Mouse (Mus musculus): ENCODE results near the gene Ints6l.
"Not testable (repeated sequence)": the region's sequence is repeated elsewhere in the genome, so short reads cannot be mapped to it uniquely, and the experiment has no call there.

Ints6l gene

GRCm38 (mm10) chrX:56454671-56455371 is at the start of gene Ints6l:
TSS of gene Ints6l (plus strand) at chrX:56454857.
- DNase-seq = peak; percentile 66

- DNase-seq = no peak
Observed at GRCm38 (mm10) chrX:56405482-56405881, 49.2 kb upstream of the Ints6l start.

GRCm38 (mm10) chrX:56406128-56406527 is 48.5 kb upstream of the Ints6l start:
- no peak for DNase-seq

- DNase-seq = no peak
Observed at GRCm38 (mm10) chrX:56416277-56416676, 38.4 kb upstream of the Ints6l start.

GRCm38 (mm10) chrX:56417541-56417940 is 37.1 kb upstream of the Ints6l start:
- no peak for DNase-seq

GRCm38 (mm10) chrX:56430601-56431000 is 24.1 kb upstream of the Ints6l start:
- DNase-seq = no peak

- DNase-seq = no peak
Observed at GRCm38 (mm10) chrX:56435758-56436283, 18.8 kb upstream of the Ints6l start.

GRCm38 (mm10) chrX:56446487-56447428 is 7.9 kb upstream of the Ints6l start:
- no peak for DNase-seq

- no peak for DNase-seq
Observed at GRCm38 (mm10) chrX:56447524-56448015, 7.1 kb upstream of the Ints6l start, which contains the start of gene Gm2174. TSS of gene Gm2174 (plus strand) at chrX:56447965.

- peak; percentile 87 for DNase-seq
Observed at GRCm38 (mm10) chrX:56455372-56456246, 952 bp downstream of the Ints6l start.

GRCm38 (mm10) chrX:56456379-56456778 is 1.7 kb downstream of the Ints6l start:
- DNase-seq = peak; percentile 14

GRCm38 (mm10) chrX:56462020-56462933 is 7.6 kb downstream of the Ints6l start:
- DNase-seq = no peak

GRCm38 (mm10) chrX:56464906-56465305 is 10.2 kb downstream of the Ints6l start:
- DNase-seq = no peak

- no peak for DNase-seq
Observed at GRCm38 (mm10) chrX:56467688-56468087, 13.0 kb downstream of the Ints6l start.

GRCm38 (mm10) chrX:56468422-56468821 is 13.8 kb downstream of the Ints6l start:
- no peak for DNase-seq

- DNase-seq = no peak
Observed at GRCm38 (mm10) chrX:56474035-56474434, 19.4 kb downstream of the Ints6l start.

GRCm38 (mm10) chrX:56477553-56477952 is 22.9 kb downstream of the Ints6l start:
- DNase-seq = no peak

GRCm38 (mm10) chrX:56481906-56482305 is 27.2 kb downstream of the Ints6l start:
- DNase-seq = no peak

- DNase-seq = peak; percentile 58
Observed at GRCm38 (mm10) chrX:56489758-56490157, 35.1 kb downstream of the Ints6l start.

- no peak for DNase-seq
Observed at GRCm38 (mm10) chrX:56497241-56497640, 42.6 kb downstream of the Ints6l start.

- DNase-seq = not testable (repeated sequence)
Observed at GRCm38 (mm10) chrX:56524442-56524841, 69.8 kb downstream of the Ints6l start, which contains the start of gene Gm10477. TSS of gene Gm10477 (plus strand) at chrX:56524742.
